In genomic region chr9:53666665-53667019, GRCm38 (mm10) we compare ENCODE assay signal across 8 mouse cellular contexts. TPM values are rescaled to one million over a fixed set of nuclear protein-coding genes. Genes with fewer than 3 reads are reported as not detected.
DNase-seq lines count a peak whose midpoint lies in the region; ATAC-seq and TF ChIP-seq lines count a peak whose summit lies in the region.

No protein-coding gene starts in this region.

- H3K4me2 ChIP-seq in heart, embryonic 15.5 days, result peak overlapping the region; percentile 68

- H3K36me3 ChIP-seq in heart, embryonic 15.5 days, result no peaks in the 10 kb centered on the region
- peaks cover 29% of the 10 kb centered on the region for H3K36me3 ChIP-seq in G1E (replicated peaks)

- H3K9ac ChIP-seq in heart, embryonic 15.5 days, result peak overlapping the region; percentile 95

- WGBS in heart, embryonic 15.5 days, result under 1% methylated on average over 28 of the region's 28 CpGs

- peak overlapping the region; percentile 74 for H3K4me3 ChIP-seq in heart, embryonic 15.5 days
- H3K4me3 ChIP-seq in G1E (ENCODE audit: low read depth, low read length), result peak overlapping the region; percentile 96

- no peak; the same call in 1 of the 2 replicates for ATAC-seq in heart, embryonic 15.5 days (replicated peaks; ENCODE audit: insufficient number of reproducible peaks, insufficient read depth, low FRiP score, low read depth)
- no peak for ATAC-seq in G1E (ENCODE audit: extremely low read depth, insufficient number of reproducible peaks, low FRiP score, poor library complexity, severe bottlenecking)
- peak; percentile 35 for ATAC-seq in granulocyte monocyte progenitor cell, adult 5-6 weeks (replicated peaks; ENCODE audit: poor library complexity, severe bottlenecking)
- ATAC-seq in megakaryocyte progenitor cell, adult 5-6 weeks (replicated peaks; ENCODE audit: poor library complexity), result peak; percentile 5; the same call in 1 of the 2 replicates

- H3K9me3 ChIP-seq in heart, embryonic 15.5 days (replicated peaks), result no peaks in the 10 kb centered on the region
- no peaks in the 10 kb centered on the region for H3K9me3 ChIP-seq in G1E (replicated peaks)

- no peak for TF ChIP-seq CTCF in G1E (IDR thresholded peaks at IDR 0.05; ENCODE audit: low read depth, low read length)

- peaks cover 22% of the 10 kb centered on the region for H3K4me1 ChIP-seq in heart, embryonic 15.5 days (replicated peaks)
- peaks cover 35% of the 10 kb centered on the region for H3K4me1 ChIP-seq in G1E (ENCODE audit: insufficient read depth, low read depth, low read length)

- peak overlapping the region; percentile 95 for H3K27ac ChIP-seq in heart, embryonic 15.5 days

- DNase-seq in heart, postnatal 4 days, result no peak
- no peak for DNase-seq in G1E (ENCODE audit: low spot score)
- DNase-seq in spleen, postnatal 10 days (ENCODE audit: low spot score in 2 of 2), result no peak
- DNase-seq in thymus, postnatal 10 days (ENCODE audit: low spot score in 2 of 2), result no peak
- DNase-seq in urinary bladder, postnatal 36 days (ENCODE audit: low spot score in 2 of 2), result no peak

- no peaks in the 10 kb centered on the region for H3K27me3 ChIP-seq in heart, embryonic 15.5 days
- H3K27me3 ChIP-seq in G1E (ENCODE audit: insufficient read depth, low read length), result no peaks in the 10 kb centered on the region

RNA-seq across cellular contexts. Expression of gene Cul5, which starts 3.2 kb away (rescaled TPM):
- 25.3 and 28.0 TPM in 2 replicates for polyA plus RNA-seq in heart, embryonic 15.5 days (2015; fragmentation: Nextera tagmentation; extraction: Ambion mirVana)
- 10 to 100 TPM; 41.7 to 42.6 TPM for total RNA-seq in heart, postnatal 4 days (2021)
- 44.8 and 51.3 TPM in 2 replicates for total RNA-seq in G1E (2014; fragmentation: Nextera tagmentation)
- total RNA-seq in G1E (2017), result 53.6 and 60.9 TPM in 2 replicates
- polyA plus RNA-seq in G1E (2012), result 5.1 and 6.5 TPM in 2 replicates
- 18.8 and 21.3 TPM in 2 replicates for total RNA-seq in granulocyte monocyte progenitor cell, adult 5-6 weeks (2014; fragmentation: Nextera tagmentation)
- 54.6 and 56.4 TPM in 2 replicates for total RNA-seq in granulocyte monocyte progenitor cell, adult 5-6 weeks (2017)
- total RNA-seq in megakaryocyte progenitor cell, adult 5-6 weeks (2015), result 26.4 and 28.2 TPM in 2 replicates
- total RNA-seq in megakaryocyte progenitor cell, adult 5-6 weeks (2017), result 48.9 and 55.3 TPM in 2 replicates

RNA-seq across cellular contexts. Expression of gene Rab39, which starts 39.4 kb away (rescaled TPM):
- 0.15 and 0.18 TPM in 2 replicates for polyA plus RNA-seq in heart, embryonic 15.5 days (2015; fragmentation: Nextera tagmentation; extraction: Ambion mirVana)
- total RNA-seq in heart, postnatal 4 days (2021), result under 1 TPM in 1 of 2 experiments, not detected in 1; 0.12 TPM
- total RNA-seq in G1E (2014; fragmentation: Nextera tagmentation), result not detected in 2 replicates
- total RNA-seq in G1E (2017), result 0.06 and 0.11 TPM in 2 replicates
- polyA plus RNA-seq in G1E (2012), result not detected in 2 replicates
- 0.82 TPM in 1 of 2 replicates, not detected in the other for total RNA-seq in granulocyte monocyte progenitor cell, adult 5-6 weeks (2014; fragmentation: Nextera tagmentation)
- total RNA-seq in granulocyte monocyte progenitor cell, adult 5-6 weeks (2017), result 0.47 TPM in 1 of 2 replicates, not detected in the other
- total RNA-seq in megakaryocyte progenitor cell, adult 5-6 weeks (2015), result 0.64 TPM in 1 of 2 replicates, not detected in the other
- total RNA-seq in megakaryocyte progenitor cell, adult 5-6 weeks (2017), result 0.17 and 0.21 TPM in 2 replicates

RNA-seq across cellular contexts. Expression of gene Acat1, which starts 56.5 kb away (rescaled TPM):
- polyA plus RNA-seq in heart, embryonic 15.5 days (2015; fragmentation: Nextera tagmentation; extraction: Ambion mirVana), result 189 and 222 TPM in 2 replicates
- 100 to 1,000 TPM; 259 to 279 TPM for total RNA-seq in heart, postnatal 4 days (2021)
- total RNA-seq in G1E (2014; fragmentation: Nextera tagmentation) (43.6 and 44.2 TPM in 2 replicates), G1E (2017) (75.3 and 76.7 TPM in 2 replicates)
- 118 and 124 TPM in 2 replicates for polyA plus RNA-seq in G1E (2012)
- total RNA-seq in granulocyte monocyte progenitor cell, adult 5-6 weeks (2014; fragmentation: Nextera tagmentation), result 77.9 and 82.3 TPM in 2 replicates
- 69.8 and 79.4 TPM in 2 replicates for total RNA-seq in granulocyte monocyte progenitor cell, adult 5-6 weeks (2017)
- total RNA-seq in megakaryocyte progenitor cell, adult 5-6 weeks (2015), result 83.7 and 109 TPM in 2 replicates
- 64.5 and 64.7 TPM in 2 replicates for total RNA-seq in megakaryocyte progenitor cell, adult 5-6 weeks (2017)

Comparison
In these comparisons a context has a peak if more than half of its experiments do, and no peak if none do; other contexts are left out.
1. ATAC-seq: peak in granulocyte monocyte progenitor cell, adult 5-6 weeks (single experiment) and megakaryocyte progenitor cell, adult 5-6 weeks (single experiment); none in heart, embryonic 15.5 days (single experiment) and G1E (single experiment).